Mouse (Mus musculus) common myeloid progenitor, adult 5-6 weeks (primary cell): ENCODE results near the gene A2ml1. TPM values are rescaled to one million over a fixed set of nuclear protein-coding genes. Genes with fewer than 3 reads are reported as not detected.

Source experiments
- total RNA-seq: library from RNA; stranded (forward); fragments of 200-1000, 187-1606 nt; gene quantifications from 2 replicates; pipeline ENCODE4 v1.2.3, GENCODE M21; 2017

Gene A2ml1
- total RNA-seq, 1 experiment from 2014 or later = not detected

Other genes with a start within 250 kb of the A2ml1 start
- gene Tulp3, start 225.8 kb downstream of the A2ml1 start, total RNA-seq = 0.19 and 0.27 TPM in 2 replicates
- 39.5 and 43.8 TPM in 2 replicates for gene Rhno1, start 218.7 kb downstream of the A2ml1 start, total RNA-seq
- gene Foxm1, start 218.6 kb downstream of the A2ml1 start, total RNA-seq = 10.9 and 19.5 TPM in 2 replicates
- gene Tex52, start 206.2 kb downstream of the A2ml1 start, total RNA-seq = not detected in 2 replicates
- not detected in 2 replicates for gene Gm44596, start 206.1 kb downstream of the A2ml1 start, total RNA-seq
- under 0.01 TPM in 1 of 2 replicates, not detected in the other for gene Nrip2, start 182.3 kb downstream of the A2ml1 start, total RNA-seq
- gene Itfg2, start 156.7 kb downstream of the A2ml1 start, total RNA-seq = 13.9 and 19.0 TPM in 2 replicates
- gene Fkbp4, start 142.9 kb downstream of the A2ml1 start, total RNA-seq = 331 and 387 TPM in 2 replicates
- gene Pzp, start 54.9 kb downstream of the A2ml1 start, total RNA-seq = not detected in 2 replicates
- gene Klrb1a, start 41.9 kb upstream of the A2ml1 start, total RNA-seq = not detected in 2 replicates
- not detected in 2 replicates for gene Clec2h, start 80.8 kb upstream of the A2ml1 start, total RNA-seq
- not detected in 2 replicates for gene Klrb1, start 141.5 kb upstream of the A2ml1 start, total RNA-seq
- 0.44 and 0.59 TPM in 2 replicates for gene Klrb1c, start 207.6 kb upstream of the A2ml1 start, total RNA-seq
- gene Gm44511, start 244.7 kb upstream of the A2ml1 start, total RNA-seq = 1.5 and 2.0 TPM in 2 replicates
- not detected in 2 replicates for gene Klrb1b, start 244.7 kb upstream of the A2ml1 start, total RNA-seq